Mouse (Mus musculus) erythroblast, embryonic 14.5 days (primary cell): ENCODE data around the gene Hnrnph3.

ENCODE experiments used
- GATA1 ChIP-seq: IDR thresholded peaks from 2 replicates; pipeline ENCODE4 v1.6.1; 2012; ENCODE audit warnings: low read length, inconsistent platforms, mixed read lengths
- TAL1 ChIP-seq: IDR thresholded peaks from 3 replicates; pipeline ENCODE4 v1.6.1; 2012; ENCODE audit warnings: low read length, inconsistent platforms, mixed read lengths

DNA sequence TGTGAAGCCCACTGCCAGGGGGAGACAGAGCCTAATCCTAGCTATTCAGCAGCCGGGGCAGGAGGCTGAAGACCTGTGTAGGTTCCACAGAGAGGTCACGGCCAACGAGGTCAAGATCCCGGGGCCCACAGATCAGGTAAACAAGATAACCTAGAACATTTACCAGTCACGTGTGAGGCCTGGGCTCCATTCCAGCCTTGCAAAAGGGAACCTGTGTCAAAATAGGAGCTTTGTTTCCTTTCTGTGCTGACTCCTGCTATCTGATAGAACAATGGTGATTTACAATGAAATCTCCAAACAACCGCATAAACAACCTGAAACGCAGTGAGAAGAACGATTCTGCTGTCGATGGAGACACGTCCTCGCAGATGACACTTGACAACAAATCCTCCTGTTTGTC, 36.4 kb upstream of the Hnrnph3 start:
- TF ChIP-seq TAL1 (no peak), GATA1 (no peak)
